Mouse (Mus musculus): ENCODE results near the gene Chrm2.

- TF ChIP-seq POLR2A (IDR thresholded peaks at IDR 0.05; ENCODE audit: borderline replicate concordance, insufficient read depth, low read length) = no peak
- TF ChIP-seq CTCF (IDR thresholded peaks at IDR 0.05; ENCODE audit: borderline replicate concordance, insufficient read depth, low read depth, low read length) = no peak
Observed at GRCm38 (mm10) chr6:36528509-36528908, 140.6 kb downstream of the Chrm2 start.

Data from cerebellum, adult 2 months (tissue).